Mouse (Mus musculus): ENCODE results near the gene Cdh13.
"Not testable (repeated sequence)": the region's sequence is repeated elsewhere in the genome, so short reads cannot be mapped to it uniquely, and the experiment has no call there.

Cdh13 gene

DNA sequence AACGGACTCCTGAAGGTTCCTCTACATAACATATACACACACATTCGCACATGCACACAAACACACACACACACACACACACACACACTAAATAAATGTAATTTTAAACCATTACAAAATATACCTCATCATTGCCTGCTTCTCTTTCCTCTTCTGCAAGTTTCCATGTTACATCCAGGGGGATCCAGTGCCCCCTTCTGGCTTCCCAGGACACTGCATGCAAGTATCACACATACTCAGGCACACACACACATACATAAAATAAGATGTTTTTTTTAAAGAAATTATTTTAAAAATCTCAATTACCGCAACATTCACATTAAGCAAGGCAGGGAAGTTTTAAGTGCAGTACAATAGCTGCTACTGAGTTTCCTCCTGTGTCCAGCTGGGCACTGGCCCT, 970.8 kb downstream of the Cdh13 start:
- no peak for DNase-seq (ENCODE audit: low spot score)

DNA sequence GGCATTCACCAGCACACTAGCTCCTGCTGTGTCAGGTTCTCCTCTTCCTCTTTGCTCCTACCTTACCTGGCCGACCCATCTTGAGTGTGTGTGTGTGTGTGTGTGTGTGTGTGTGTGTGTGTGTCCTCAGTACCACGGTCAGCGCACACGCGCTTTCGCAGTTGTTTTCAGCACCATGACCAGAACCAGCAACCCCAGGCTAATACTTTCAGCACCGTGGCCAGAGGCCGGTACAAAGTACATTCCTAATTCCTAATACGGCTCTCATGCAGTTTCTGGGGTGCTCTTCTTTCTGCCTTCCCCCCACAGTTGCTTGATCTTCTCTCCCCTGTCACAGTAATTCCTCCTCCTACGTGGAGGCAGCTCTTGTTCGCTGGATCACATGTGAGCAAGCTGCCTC, 975.1 kb downstream of the Cdh13 start:
- DNase-seq (ENCODE audit: low spot score), result no peak

DNA sequence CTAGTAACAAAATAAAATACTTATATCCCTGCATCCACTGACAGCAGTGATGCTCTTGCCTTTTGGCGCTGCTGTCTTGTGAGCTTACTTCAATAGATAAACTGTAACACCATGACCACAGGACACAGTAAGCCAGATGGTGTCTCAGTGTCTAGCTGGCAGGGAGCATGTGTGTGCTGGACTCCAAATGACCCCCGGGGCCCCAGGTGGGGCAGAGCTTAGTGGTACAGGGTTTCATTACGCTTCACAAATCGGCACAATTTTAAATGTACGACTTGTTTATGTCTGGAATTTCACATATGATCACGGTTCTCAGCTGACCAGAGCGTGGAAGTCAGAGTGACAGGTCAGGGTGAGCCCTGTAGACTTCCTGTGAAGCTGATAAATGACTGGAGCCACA, 980.2 kb downstream of the Cdh13 start:
- no peak for DNase-seq (ENCODE audit: low spot score)

DNA sequence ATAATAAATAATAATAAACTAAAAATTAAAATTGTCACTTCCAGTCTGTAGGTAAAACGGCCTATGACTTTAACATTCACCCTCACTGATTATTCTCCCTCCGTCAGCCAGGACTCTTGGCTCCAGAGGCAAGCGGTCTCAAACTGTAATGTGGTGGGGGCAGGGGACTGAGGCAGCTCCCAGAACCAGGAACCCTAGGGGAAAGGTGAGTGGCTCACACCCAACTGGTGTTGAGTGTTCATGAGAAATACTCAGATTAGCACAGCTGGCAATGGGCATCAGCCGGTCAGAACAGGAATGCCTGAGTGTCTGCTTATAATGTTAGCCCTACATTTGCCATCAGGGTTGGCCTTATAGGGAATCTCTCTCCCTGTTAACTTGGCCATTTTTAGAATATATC, 982.8 kb downstream of the Cdh13 start:
- no peak for DNase-seq (ENCODE audit: low spot score)

DNA sequence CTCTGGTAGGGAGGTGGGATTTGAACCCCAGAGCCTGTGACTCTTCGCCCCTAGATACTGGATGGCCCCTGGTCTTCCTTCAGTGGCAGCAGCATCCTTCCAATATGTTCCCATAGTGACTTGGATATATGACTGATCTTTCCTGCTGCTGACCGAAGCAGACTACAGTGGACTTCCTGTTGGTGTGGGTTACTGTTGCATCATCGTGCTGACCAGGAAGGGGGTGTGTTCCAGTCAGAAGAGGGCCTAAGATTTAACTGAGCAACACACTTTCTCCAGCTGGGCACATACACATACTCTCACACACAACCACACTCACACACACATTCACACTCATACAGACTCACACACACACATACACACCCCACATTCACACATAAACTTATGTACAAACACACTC, 986.0 kb downstream of the Cdh13 start:
- no peak for DNase-seq (ENCODE audit: low spot score)

DNA sequence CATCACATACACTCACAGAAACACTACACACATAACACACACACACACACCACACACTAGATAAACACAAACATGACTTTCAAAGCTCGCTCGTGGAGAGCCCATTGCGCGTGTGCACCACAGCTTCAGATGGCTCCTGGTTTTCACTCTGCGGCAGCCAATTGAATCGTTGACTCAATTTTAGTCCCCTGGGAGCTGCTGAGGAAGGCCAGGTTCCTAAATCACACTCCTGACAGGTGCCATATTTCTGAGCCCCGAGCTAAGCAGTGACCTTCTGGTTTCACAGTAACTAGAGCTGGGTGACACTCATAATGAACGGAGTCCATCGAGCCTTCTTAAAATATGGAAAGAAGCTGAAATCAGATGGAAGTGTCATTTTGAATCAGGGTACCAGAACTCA, 986.8 kb downstream of the Cdh13 start:
- DNase-seq (ENCODE audit: low spot score), result no peak

DNA sequence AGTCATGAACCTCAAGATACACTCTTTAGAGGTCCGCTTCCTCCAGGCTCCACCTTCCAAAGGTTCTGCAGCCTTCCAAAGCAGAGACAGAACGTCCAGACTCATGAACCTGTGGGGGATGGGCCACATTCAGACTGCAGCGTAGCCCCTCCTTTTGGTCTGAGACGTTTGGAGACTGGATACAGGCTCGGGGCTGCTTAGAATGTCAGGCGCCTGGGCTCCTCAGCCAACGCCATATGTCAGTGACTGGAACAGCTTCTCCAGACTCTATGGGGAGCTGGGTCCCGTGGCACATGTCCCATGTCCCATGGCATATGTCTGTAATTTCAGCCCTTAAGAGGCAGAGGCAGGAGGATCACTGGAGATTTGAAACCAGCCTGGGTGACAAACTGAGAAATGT, 989.4 kb downstream of the Cdh13 start:
- no peak for DNase-seq (ENCODE audit: low spot score)

DNA sequence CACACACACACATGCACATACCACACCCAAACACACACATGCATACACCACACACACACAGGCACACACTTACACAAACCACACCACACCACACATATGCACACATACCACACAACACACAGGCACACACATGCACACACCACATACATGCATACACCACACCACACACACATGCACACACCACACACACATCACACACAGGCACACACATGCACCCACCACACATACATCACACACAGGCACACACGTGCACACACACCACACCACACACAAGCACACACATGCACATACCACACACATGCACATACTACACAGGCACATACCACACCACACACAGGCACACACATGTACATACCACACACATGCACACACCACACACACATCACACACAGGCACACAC, 991.9 kb downstream of the Cdh13 start:
- no peak for DNase-seq (ENCODE audit: low spot score)

DNA sequence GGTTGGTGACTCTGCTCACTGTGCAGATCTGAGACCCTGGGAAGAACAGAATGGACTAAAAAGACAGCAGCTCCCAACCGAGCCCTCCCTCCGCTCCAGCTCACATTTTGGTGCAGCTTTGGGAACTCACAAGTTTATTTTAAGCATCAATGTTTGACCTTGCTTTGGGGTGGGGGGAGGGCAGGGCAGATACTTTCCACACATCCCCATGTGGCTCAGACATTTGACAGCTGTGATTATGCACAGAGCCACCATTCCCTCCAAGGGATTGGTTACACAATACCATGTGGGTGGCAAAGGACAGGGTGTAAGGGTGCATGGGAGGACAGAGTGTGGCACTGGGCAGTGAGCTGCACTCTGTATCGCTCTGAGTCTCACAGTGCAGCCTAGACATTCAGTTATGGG, 993.5 kb downstream of the Cdh13 start:
- no peak for DNase-seq (ENCODE audit: low spot score)

DNA sequence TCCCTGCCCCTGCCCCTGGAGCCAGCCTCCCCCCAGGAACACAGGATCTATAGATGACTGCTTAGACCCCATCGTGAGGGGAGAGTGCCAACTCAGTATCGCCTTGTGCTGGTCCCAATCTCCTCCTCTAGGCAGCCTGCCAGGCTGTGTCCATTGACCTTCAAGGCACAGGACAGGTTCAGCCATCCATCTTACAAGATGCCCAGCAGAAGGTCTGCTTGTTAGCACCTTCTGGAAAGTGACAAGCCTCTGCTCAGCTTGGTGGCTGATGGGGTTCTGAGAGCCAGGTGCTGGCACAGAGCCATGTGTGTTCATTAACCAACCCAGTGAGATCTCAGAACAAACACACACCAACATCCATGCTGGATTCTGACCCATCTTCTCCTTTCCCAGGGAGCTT, 998.2 kb downstream of the Cdh13 start:
- no peak for DNase-seq (ENCODE audit: low spot score)

DNA sequence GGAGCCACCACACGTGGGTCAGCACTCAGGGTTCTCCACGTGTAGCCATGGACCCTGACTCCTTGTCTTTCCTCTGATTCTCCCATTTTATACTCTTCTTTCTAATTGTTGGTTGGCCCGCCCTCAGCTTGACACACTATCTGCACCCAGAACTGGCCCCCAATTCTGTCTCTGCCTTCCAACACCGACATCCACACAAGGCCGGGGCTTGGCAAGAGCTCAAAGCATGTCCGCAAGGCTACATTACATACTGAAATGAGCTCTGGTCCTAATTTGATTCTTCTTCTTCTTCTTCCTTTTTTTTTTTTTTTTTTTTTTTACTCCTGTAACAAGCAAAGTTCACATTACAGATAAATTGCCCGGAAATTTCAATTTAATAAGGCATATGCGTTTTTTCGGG, 1001.0 kb downstream of the Cdh13 start:
- no peak for DNase-seq (ENCODE audit: low spot score)

DNA sequence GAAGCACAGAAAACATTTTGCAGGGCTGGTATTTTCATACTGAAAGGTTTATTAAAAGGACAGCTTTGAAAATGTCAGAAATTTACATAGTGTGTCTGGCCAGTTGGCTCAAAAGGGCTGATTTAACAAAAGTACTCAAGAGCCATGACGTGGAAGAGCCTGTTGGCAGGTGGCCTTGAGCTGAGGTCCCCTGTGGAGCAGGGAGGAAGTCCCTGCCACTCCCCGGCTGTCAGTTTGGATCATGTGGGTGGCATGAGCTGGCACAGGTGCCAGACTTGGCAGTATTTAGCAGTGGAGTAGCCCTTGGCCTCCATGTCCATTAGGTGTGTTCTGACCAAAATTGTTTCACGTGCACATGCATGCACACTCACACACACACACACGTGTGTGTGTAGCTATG, 1001.4 kb downstream of the Cdh13 start:
- DNase-seq (ENCODE audit: low spot score), result no peak

DNA sequence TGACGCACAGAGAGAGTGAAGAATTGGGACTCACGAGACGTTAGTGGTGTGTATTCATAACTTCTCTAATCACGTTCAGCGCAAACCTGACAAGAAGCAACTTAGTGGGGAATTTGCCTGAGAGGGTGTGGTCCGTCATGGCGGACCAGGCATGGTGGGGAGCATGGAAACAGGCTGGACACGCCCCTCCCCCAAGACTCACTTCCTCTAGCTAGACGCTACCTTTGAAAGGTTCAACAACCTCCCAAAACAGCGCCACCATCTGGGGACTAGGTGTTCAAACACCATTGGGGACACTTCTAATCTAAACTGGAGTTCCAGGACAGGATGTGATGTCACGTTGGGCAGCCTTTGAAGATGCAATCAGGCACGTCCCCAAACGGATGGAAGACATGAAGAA, 1011.9 kb downstream of the Cdh13 start:
- no peak for DNase-seq (ENCODE audit: low spot score)

DNA sequence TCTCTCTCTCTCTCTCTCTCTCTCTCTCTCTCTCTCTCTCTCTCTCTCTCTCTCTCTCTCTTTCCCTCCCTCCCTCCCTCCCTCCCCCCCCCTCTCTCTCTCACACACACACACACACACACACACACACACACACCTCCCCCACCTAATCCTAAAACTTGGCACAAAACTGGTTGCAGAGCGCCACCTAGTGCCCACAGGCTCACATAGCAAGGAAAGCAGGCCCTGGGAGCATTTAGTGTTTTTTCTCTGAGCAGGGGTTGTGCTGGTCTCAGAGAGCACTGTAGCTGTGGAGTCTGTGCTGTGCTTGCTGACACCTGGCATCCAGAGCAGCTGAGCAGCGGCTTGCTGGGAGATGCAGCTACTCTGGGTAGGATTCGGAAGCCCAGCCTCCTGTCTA, 1014.2 kb downstream of the Cdh13 start:
- DNase-seq (ENCODE audit: low spot score), result not testable (repeated sequence)

DNA sequence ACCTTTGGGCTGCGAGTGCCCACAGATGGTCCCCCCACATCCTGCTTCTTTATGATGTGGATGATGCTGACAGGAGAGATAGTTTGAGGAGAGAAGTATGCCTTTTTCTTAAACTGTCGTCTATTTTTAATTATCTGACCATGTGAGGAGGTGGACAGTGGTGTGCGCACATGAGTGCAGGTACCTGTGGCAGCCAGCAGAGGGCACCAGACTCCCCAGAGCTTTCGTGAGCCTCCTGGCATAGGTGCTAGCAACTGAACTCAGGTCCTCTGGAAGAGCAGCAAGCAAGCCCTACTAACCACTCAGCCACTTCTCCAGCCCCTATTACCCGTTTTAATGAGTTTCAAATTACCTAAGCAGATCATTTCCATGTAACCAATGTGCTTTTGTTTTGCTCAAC, 1016.8 kb downstream of the Cdh13 start:
- DNase-seq (ENCODE audit: low spot score), result no peak

DNA sequence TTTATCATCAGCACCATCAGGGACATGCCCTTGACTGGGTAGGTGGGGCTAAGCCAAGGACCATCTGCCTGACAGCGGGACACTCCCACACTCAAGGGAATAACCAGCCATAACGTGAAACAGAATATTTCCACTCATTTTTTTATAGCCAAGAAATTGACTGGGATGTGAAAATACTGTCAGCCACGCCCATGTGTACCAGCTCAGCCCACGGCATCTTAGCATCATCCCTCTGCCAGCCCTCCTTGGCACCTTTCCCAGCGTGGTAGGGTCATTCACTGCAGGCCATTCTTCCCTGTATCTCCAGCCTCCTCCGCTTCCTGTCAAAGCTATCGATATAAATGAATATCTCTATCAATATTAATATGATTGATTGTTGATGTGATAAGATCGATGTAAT, 1020.7 kb downstream of the Cdh13 start:
- DNase-seq (ENCODE audit: low spot score), result no peak

DNA sequence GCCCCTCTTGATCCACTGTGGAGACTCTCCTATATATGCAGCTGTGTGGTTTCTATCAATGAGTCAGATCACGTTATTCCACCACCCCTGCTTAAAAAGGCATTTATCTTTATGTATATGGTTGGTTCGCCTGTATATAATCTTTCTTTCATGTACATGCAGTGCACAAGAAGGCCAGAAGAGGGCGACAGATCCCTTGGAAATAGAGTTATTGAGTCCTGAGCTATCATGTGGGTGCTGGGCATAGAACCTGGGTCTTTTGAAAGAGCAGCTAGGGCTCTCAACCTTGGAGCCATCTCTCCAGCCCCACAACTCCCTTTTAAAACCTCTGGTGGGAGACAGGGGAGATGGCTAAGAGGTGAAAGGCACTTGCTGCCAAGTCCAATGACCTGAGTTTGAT, 1027.9 kb downstream of the Cdh13 start:
- no peak for DNase-seq (ENCODE audit: low spot score)

DNA sequence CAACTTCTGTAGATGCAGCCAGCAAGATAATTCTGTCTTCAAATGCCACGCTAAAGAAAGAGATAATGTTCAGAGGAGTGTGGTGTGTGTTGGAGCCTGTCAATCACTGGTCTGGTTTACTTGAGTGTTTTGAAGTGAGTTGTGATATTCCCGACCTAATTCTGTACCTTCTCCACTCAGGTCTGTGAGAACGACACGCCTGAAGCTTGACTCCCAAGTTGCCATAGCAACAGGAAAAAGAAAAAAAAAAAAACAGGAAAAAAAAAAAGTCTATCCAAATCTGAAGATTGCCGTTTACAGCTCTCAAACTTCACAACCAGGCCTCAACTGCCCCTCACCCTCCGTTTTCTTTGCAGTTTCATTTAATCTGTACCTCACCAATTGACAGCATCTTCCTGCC, 1039.7 kb downstream of the Cdh13 start:
- no peak for DNase-seq (ENCODE audit: low spot score)

DNA sequence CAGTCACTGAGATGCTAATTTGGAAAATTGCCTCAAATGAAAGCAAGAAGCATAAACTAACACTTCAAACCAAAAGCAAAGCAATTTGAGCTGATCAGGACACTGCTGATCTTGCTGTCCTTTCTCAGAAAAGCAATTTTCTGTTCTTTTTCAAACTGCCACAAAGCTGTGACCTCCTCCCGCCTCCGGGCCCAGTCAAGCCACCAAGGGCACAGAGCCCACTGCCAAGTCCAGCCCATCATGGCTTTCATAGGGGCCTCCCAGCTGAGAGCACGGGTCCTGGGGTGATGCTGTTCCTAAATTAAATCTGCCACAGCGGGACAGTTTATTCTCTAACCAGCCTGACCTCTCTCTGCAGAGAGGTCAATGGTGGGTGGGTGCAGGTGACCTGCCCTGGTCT, 1056.0 kb downstream of the Cdh13 start:
- DNase-seq (ENCODE audit: low spot score), result no peak

DNA sequence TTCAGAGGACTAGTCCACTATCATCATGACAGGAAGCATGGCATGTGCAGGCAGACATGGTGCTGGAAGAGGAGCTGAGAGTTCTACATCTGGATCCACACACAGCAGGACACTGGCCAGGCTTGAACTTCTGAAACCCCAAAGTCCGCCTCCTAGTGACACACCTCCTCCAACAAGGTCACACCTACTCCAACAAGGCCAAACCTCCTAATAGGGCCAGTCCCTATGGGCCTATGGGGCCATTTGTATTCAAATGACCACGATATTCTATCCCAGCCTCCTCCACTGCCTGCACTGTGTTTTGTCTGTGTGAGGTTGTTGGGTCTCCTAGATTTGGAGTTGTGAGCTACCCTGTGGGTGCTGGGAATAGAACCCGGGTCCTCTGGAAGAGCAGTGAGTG, 1060.1 kb downstream of the Cdh13 start:
- no peak for DNase-seq (ENCODE audit: low spot score)

DNA sequence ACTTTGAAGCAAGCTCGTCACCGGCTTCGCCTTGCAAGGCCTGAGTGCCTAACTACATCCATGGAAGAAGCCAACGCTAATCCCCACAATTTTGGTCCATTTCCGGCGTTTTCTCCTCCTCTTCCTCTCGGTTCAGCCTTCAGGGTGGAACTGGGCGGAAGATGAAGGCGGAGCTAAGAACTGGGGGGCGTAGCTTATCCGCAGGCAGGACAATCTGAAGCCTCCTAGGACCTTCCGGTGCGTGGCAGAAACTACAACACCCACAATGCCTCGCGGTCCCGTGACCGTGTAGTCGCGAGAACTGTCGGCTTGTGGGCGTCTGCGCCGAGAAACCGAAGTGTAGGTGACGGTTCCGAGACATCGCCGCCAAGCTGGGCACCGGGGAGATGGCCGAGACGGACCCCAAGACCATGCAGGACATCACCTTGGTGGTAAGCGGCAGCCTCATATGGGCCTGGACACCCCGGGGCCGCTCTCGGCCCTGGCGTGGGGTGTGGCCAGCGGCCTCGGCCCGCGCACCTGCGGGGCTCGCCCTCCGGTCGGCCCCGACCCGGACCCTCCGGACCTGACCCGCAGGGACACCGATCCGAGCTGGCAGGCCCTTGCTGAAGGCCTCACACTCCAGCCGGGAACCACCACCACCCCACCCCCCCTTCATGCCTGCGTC, 1060.8 kb downstream of the Cdh13 start, which contains the start of gene Hsbp1:
Hsbp1 (plus strand) TSS at position 299 of the 667 bp plus-strand sequence.
- DNase-seq (ENCODE audit: low spot score), result peak; percentile 92

DNA sequence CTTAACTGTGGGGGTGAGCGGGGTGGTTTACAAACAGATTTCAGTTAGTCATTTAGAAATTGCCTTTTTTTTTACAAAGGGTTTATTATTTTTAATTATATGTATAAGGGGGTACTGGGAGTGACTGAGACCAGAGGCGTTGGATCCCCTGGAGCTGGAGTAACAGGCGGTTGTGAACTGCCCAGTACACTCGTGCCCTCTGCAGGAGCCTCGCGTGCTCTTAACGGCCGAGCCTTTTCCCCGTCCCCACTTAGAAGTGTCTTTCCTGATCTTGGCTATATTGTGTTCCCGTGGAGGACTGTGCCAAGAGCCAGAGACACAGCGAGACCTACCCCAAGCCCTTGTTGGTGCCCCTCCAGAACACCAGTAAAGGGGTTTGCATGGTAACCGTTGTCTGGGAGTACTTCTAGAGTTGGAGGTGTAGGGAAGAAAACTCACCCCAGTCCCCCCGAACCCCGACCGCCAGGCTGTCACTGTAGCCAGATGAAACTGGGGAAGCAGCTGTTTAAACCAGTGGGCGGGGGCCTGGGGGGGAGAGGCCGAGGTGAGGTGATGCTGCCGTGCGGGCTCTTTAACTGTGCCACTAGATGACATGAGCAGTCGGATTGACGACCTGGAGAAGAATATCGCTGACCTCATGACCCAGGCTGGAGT, 1061.6 kb downstream of the Cdh13 start:
- DNase-seq (ENCODE audit: low spot score), result no peak

DNA sequence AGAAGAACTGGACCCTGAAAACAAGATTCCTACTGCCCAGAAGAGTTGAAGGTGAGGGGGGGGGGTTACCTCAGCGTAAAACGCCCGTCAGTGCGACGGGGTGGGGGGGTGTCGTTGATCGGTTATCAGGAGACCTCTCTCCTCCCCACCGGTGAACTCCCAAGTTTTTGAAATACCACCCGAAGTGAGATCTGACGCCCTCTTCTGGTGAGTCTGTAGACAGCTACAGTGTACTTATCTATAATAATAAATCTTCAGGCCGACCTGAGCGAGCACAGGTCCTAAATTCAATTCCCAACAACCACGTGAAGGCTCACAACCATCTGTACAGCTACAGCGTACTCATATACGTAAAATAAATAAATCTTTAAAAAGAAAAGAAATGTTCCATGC, 1062.1 kb downstream of the Cdh13 start:
- no peak for DNase-seq (ENCODE audit: low spot score)

DNA sequence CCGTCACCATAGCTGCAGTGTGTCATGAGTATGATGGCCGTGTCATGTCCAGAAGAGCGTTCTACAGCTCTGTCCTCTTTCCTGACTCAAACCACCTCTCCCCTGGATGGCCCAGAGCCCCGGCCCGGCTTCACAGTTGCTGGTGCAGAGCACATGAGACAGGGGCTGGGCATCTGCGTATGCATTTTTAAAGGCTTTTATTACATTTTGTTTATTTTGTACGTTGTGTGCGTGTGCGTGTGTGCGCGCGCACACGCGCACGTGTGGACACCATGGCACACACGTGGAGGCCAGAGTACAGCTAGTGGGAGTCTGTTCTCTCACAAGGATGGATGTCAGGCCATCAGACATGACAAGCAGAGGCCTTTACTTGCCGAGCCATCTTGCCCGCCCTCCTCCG, 1068.1 kb downstream of the Cdh13 start:
- no peak for DNase-seq (ENCODE audit: low spot score)

Data from ovary, adult 18-20 months (tissue).